Mouse (Mus musculus) layer of hippocampus, adult 6 months (tissue): ENCODE results near the gene Gcsh. TPM values are rescaled to one million over a fixed set of nuclear protein-coding genes. Genes with fewer than 3 reads are reported as not detected.

Experiments
- long read RNA-seq, 2 experiments: library from polyadenylated mRNA; unstranded; transcript quantifications; one replicate each; pipeline ENCODE4 v2.0.0; 2019 to 2020
- polyA plus RNA-seq: library from polyadenylated mRNA; unstranded; fragments of <200 nt; fragmentation: Nextera tagmentation; gene quantifications from 2 replicates; pipeline ENCODE4 v1.2.3, GENCODE M21; 2021

Gcsh gene
- polyA plus RNA-seq: 123 and 124 TPM in 2 replicates
- long read RNA-seq, experiment 1, transcript Gcsh-201 (5 exons, 1,443 nt): major isoform, 156 of 176 reads
- long read RNA-seq, experiment 1, partial matches to known transcripts: 8 of 176 reads
- long read RNA-seq, experiment 1, other reads (novel, unspliced or antisense): 12 of 176 reads
- long read RNA-seq, experiment 2, transcript Gcsh-201 (5 exons, 1,443 nt): major isoform, 151 of 169 reads
- long read RNA-seq, experiment 2, partial matches to known transcripts: 1 of 169 reads
- long read RNA-seq, experiment 2, other reads (novel, unspliced or antisense): 17 of 169 reads

DNA sequence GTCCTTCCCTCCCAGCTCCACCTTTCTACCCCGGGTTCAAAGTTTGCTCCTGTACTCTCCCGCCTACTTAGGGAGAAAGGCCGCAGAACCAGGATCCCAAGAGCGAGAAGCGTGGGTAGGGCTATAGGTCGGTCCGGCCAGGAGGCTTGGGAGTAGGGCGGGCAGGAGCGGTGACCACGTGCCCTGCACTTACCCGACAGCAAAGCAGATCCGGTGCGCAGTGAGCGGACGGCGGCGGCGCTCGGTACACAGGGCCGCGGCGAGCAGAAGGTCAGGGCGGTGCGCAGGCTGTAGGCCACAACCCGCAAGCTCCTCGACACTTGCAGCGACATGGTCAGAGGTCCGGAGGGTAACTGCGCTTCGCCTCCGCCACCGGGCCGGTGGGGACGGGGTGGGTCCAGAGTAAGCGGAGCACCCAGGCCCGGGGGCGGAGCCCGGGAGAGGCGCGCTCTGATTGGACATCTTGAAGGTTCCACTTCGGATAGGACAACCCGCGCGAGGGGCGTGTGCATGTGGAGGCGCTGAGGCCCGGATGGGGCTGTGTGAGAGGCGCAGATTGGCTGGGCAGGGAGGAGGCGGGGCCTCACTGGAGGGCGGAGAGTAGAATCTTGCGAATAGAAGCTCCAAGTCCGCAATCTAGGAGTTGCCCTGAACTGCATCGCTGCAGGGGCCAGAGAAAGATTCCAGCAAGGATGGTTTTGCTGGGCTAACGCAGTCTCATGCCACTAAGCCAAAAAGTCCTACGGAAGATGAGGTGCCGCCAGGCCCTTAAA is at the start of gene Gcsh:
Gene Gcsh, minus strand, starts transcription at position 443 of the 773 bp plus-strand sequence.

DNA sequence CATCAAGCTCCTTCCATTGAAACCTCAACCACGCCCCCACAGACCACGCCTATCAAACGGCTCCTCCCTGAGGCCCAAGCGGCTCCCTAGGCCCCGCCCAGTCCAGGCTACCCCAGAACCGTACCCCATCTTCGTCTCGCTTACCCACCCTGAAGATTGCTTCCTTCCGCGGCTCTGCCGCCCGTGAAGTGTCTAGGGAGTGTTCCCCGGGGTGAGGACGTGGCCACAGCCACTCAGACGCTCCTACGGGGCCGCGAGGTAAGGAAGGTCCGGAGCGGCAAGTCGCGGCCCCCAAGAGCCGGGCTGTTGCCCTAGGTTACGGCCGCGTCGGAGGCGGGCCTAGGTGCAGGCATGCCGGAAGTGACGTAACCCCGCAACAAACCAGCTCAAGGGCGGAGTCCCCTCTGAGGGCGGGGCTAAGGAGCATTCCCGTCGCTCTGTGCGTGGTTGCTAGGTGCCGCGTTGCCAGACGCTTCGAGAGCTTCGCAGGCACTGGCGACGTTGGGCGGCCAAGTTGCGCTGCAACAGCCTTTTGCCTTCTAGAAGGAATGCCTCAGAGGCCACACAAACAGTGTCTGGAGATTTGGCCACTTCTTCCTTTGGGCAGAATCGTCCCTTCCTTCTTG is 14.6 kb downstream of the Gcsh start, which contains the start of gene 1700030J22Rik:
Gene 1700030J22Rik, minus strand, starts transcription at position 329 of the 626 bp plus-strand sequence.

GRCm38 (mm10) chr8:116943161-116943554 is 50.2 kb downstream of the Gcsh start, which contains the start of gene Atmin:
Gene Atmin (plus strand): TSS chr8:116943393.

Other genes with a start within 250 kb of the Gcsh start
- 49.2 and 51.0 TPM in 2 replicates for gene Cmc2, start 72.1 kb downstream of the Gcsh start, polyA plus RNA-seq
- 0.60 and 0.79 TPM in 2 replicates for gene Cenpn, start 71.8 kb downstream of the Gcsh start, polyA plus RNA-seq
- gene Atmin, start 50.1 kb downstream of the Gcsh start, polyA plus RNA-seq: 4.7 and 5.1 TPM in 2 replicates
- gene 1700030J22Rik, start 14.6 kb downstream of the Gcsh start, polyA plus RNA-seq: 3.2 and 3.6 TPM in 2 replicates
- gene Pkd1l2, start 88.9 kb upstream of the Gcsh start, polyA plus RNA-seq: 0.01 and 0.06 TPM in 2 replicates
- gene Bco1, start 102.3 kb upstream of the Gcsh start, polyA plus RNA-seq: 0.08 and 0.11 TPM in 2 replicates
- 0.68 and 0.87 TPM in 2 replicates for gene Gan, start 164.6 kb upstream of the Gcsh start, polyA plus RNA-seq